Mouse (Mus musculus) left cerebral cortex, postnatal 4 days (tissue): ENCODE data around the gene H2afv. TPM values are rescaled to one million over a fixed set of nuclear protein-coding genes. Genes with fewer than 3 reads are reported as not detected.
A peak's percentile ranks its signal among the peaks of the same experiment; 100 is the strongest.

Source experiments
- DNase-seq: peaks from one replicate; pipeline ENCODE4 v3.0.0-alpha.2; 2022
- intact Hi-C: fragments of 180-260 bp; cut with DNase I; formaldehyde crosslinking; loops from one replicate; pipeline ENCODE4 v1.15.1; 2025
- microRNA-seq: library from miRNA; unstranded; fragments of <30 nt; microRNA quantifications from one replicate; pipeline ENCODE4 v1.2.0, GENCODE M21; 2022
- total RNA-seq, 2 experiments: library from RNA; stranded (reverse); gene quantifications; 2 replicates each; pipeline ENCODE4 v1.2.3; 2021

Gene H2afv
- total RNA-seq, 2 experiments from 2014 or later = 35.4 to 44.5 TPM

DNA sequence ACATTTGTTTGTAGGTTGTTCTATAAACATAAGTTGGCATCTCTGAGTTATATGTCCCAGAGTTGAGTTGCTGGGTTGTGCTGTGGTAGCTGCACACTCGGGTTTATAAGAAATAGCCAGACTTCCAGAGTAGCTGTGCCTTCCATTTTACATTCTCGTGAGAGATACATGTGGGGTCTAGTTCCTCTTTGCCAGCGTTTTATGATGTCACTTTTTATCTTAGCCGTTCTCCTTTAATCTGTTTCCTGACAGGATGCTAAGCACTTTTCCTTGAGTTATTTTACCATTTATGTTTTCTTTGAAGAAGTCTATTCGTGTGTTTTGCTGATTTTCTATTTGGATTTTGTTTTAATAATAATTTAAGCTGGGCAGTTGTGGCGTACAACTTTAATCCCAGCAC lies 51.4 kb downstream of the H2afv start:
- intact Hi-C loops = no loop called here
- no peak for DNase-seq

DNA sequence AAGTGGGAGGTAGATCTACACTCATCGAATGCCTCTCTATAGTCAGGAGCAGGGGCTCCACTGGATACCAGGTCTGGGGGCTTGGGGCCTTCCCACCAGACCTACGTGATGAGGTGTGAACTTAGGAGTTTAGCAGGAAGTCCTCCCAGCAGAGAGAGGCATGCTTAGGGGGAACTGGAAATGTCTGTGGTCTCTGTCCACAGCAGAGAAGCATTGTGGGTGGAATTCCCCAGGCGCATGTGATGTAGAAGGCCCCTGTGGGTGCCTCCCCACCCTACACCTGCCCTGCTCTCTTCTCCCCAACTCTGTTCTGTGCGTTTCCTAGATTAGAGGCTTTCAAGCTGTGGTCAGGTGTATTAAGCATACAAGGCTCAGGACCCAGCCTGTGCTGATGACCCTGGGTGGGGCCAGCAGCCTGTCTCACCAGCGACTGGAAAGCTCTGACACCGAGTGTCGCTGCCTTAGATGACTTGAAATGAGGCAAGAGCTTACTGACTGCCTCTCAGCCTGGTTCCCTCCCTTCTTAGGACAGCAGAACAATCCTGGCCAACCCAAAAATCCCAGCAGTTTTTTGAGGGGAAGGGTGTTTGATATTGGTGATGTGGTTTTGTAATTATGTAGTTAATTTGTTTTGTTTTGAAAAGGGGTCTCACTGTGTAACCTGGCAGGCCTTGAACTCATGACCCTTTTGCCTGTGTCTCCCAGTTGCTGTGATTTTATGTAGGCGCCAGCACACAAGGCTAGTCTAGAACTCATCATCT lies 52.5 kb downstream of the H2afv start:
- intact Hi-C loops = no loop called here

DNA sequence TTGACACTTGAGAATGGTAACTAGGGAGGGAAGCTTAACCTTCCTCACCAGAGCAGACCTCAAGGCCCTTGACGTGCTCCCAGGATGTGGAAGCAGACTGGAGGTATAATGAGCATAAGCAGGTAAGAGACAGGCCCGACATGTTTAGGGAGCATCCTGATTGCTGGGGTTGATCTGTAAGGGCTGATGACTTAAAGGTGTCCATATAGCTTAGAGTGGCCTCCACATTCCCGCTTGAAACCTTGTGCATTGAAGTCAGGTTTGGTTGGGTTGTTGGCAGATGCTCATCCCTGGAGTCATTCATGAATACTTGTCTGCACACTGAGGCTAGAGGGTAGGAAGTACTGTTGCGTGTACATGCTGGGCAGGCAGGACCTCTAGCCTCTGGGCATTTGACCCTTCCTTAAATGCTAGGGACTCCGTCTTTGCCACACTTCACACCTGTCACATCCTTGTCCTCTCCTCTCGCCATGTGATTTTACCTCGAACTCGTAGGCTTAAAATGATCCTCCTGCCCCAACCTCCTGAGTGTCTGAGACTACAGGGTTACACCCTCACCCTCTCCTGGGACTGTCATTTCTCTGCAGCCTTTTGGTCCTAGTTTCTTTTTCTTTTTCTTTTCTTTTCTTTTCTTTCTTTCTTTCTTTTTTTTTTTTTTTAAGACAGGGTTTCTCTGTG lies 53.7 kb downstream of the H2afv start:
- DNase-seq = no peak
- intact Hi-C loops = no loop called here

More for the DNA sequence above, 52.5 kb downstream of the H2afv start:
- no peak for DNase-seq

DNA sequence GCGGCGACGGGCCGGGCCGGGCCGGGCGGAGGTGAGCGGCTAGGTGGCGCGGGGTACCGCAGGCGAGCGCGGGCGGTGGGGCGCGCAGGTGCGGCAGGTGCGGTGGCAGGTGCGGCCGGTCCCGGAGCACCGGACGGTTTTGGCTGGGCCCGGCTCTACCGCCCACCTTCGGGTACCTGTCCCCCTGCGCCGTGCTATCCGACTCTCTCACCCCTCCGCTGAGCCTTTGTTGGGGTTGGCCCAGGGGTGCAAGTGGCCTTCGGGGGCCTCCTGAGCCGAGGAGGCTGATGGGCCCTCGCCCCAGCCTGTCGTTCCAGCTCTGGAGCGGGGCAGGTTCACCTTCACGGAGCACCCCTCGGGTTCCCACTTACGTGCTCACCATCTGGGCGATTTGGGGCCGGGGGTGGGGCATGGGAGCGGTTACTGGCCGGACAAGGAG lies 54.7 kb downstream of the H2afv start:
- DNase-seq = no peak
- intact Hi-C loops = no loop called here

DNA sequence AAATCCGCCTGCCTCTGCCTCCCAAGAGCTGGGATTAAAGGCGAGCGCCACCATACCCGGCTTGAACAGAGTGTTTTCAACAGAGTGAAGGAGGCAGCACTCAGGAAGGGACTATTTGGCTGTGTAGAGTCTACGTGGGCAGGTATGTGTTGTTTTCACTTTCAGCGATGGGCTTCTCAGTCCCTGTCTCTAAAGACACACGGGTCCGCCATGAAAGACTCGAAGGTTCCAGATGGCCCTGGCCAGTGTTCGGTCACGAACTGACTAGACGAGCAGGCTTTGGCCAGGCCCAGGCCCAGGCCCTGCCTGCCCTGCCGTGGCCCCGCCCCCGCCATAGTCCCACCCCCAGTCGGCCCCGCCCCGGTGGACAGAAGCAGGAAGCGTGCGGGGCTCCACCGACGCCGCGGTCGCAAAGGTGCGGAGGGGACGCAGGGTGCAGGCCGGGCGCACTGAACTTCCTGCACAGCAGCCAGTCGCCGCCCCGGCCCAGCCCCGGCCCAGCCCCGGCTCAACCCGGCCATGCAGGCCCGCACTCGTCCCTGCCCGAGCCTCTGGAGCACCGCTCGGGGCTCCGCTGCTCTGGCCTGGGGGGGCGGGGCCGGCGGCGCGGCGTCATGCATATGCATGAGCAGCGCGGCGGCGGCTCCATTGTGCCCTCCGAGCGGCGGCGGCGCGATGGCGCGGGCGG lies 55.4 kb downstream of the H2afv start, which contains the start of gene Zmiz2:
Gene Zmiz2 (plus strand): TSS at position 349 of the 688 bp plus-strand sequence.
- intact Hi-C loops = no loop called here
- peak; percentile 97 for DNase-seq

DNA sequence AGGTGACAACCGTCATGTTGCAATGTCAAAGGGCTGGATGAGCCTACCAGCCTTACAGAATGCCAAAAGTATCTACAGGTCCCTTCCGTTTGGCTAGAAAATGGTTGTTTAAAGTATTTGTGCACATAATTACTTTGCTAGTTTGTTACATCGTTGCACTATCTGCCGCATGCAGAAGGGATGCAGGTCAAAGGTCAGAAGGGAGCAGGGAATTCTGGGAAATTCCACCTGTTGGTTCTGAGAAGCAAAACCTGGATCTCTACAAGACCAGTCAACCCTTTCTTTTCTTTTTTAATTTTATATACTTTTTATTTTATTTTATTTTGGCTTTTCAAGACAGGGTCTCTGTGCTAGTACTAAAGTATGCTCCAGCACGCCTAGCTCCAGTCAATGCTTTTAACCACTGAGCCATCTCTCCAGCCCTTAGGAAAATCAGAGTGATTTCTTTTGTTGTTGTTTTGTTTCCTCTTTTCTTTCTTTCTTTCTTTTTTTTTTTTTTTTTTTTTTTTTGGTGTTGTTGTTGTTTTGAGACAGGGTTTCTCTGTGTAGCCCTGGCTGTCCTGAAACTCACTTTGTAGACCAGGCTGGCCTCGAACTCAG lies 56.0 kb downstream of the H2afv start:
- no peak for DNase-seq
- intact Hi-C loops = no loop called here

DNA sequence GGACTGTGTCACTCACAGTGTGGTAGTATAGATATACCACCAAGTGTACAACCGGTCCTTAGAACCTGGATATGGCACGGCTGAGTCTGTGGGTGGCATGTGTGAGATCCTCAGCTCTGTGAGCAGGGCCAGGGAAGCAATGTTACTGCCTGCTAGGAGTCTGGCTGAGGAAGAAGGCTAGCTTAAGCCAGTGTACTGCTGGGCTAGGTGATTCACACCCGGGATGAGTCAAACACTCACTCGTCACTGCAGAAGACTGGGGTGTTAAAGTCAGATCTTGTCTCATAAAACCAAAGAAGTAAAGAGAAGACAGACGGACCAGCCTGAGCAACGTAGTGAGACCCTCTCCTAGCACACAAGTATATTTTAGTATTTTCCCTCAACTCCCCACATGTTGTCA lies 63.3 kb downstream of the H2afv start:
- no peak for DNase-seq
- intact Hi-C loops = no loop called here

Small RNA genes lying within 50 kb of the gene (microRNA-seq; reads per million reads assigned to microRNA genes)
- gene Gm22123 (not detected), gene Mir7651 (2.7 reads per million)

Other genes starting within 250 kb of the H2afv start
- gene A730071L15Rik, start 244.4 kb downstream of the H2afv start, total RNA-seq = under 1 TPM in 1 of 2 experiments, not detected in 1; 0.24 TPM
- 100 to 1,000 TPM; 109 to 117 TPM for gene Nudcd3, start 244.0 kb downstream of the H2afv start, total RNA-seq
- gene Npc1l1, start 214.3 kb downstream of the H2afv start, total RNA-seq = under 1 TPM; 0.08 TPM
- gene Ddx56, start 176.7 kb downstream of the H2afv start, total RNA-seq = 10 to 100 TPM; 47.9 to 50.8 TPM
- gene Tmed4, start 169.6 kb downstream of the H2afv start, total RNA-seq = 10 to 100 TPM; 57.5 to 62.8 TPM
- 100 to 1,000 TPM; 146 to 159 TPM for gene Ogdh, start 152.8 kb downstream of the H2afv start, total RNA-seq
- 100 to 1,000 TPM; 233 to 249 TPM for gene Zmiz2, start 55.4 kb downstream of the H2afv start, total RNA-seq
- gene Ppia, start 29.0 kb downstream of the H2afv start, total RNA-seq = 1,000 to 10,000 TPM; 2,159 to 2,195 TPM
- 10 to 100 TPM; 88.1 to 89.5 TPM for gene Purb, start 31.5 kb upstream of the H2afv start, total RNA-seq
- gene Myo1g, start 76.5 kb upstream of the H2afv start, total RNA-seq = under 1 TPM; 0.46 to 0.74 TPM
- gene Ccm2, start 102.4 kb upstream of the H2afv start, total RNA-seq = 10 to 100 TPM; 55.6 to 58.9 TPM
- 10 to 100 TPM; 94.4 to 99.0 TPM for gene Nacad, start 161.6 kb upstream of the H2afv start, total RNA-seq
- gene Tbrg4, start 181.6 kb upstream of the H2afv start, total RNA-seq = 10 to 100 TPM; 50.5 to 52.2 TPM
- not detected for gene Wap, start 194.2 kb upstream of the H2afv start, total RNA-seq
- 10 to 100 TPM; 16.6 to 20.8 TPM for gene Ramp3, start 214.1 kb upstream of the H2afv start, total RNA-seq